Mouse (Mus musculus) neutrophil, adult 59 days (primary cell): ENCODE data around the gene Olfr10. TPM values are rescaled to one million over a fixed set of nuclear protein-coding genes. Genes with fewer than 3 reads are reported as not detected.

Experiments
- total RNA-seq, 2 experiments: library from RNA; stranded (reverse); gene quantifications; 1 replicate in 1 of 2; 2 replicates in 1 of 2; pipeline ENCODE4 v1.2.4; 2023

Gene Olfr10
- not detected for total RNA-seq

GRCm38 (mm10) chr11:49304441-49304840 is at the start of gene Olfr10:
Gene Olfr10 (plus strand): TSS chr11:49304741.

GRCm38 (mm10) chr11:49278222-49278621 is 26.3 kb upstream of the Olfr10 start, which contains the start of gene Olfr1393:
Gene Olfr1393 (plus strand): TSS chr11:49278304.

GRCm38 (mm10) chr11:49284982-49285381 is 19.6 kb upstream of the Olfr10 start, which contains the start of gene Olfr1392:
Gene Olfr1392 (plus strand): TSS chr11:49285282.

GRCm38 (mm10) chr11:49322442-49322841 is 17.9 kb downstream of the Olfr10 start, which contains the start of gene Olfr1391:
Gene Olfr1391 (plus strand): TSS chr11:49322742.

GRCm38 (mm10) chr11:49334888-49335287 is 30.3 kb downstream of the Olfr10 start, which contains the start of gene Olfr1390:
Gene Olfr1390 (plus strand): TSS chr11:49335188.

Other genes starting within 250 kb of the Olfr10 start
- gene Tgtp2, start 240.5 kb upstream of the Olfr10 start, total RNA-seq: 1 to 10 TPM in 1 of 2 experiments, not detected in 1; 1.3 TPM
- 10 to 100 TPM; 14.5 to 19.7 TPM for gene Ifi47, start 228.2 kb upstream of the Olfr10 start, total RNA-seq
- not detected for gene Olfr1396, start 189.9 kb upstream of the Olfr10 start, total RNA-seq
- not detected for gene Olfr1395, start 162.5 kb upstream of the Olfr10 start, total RNA-seq
- gene Olfr1394, start 150.4 kb upstream of the Olfr10 start, total RNA-seq: not detected
- 1 to 10 TPM; 1.2 to 1.6 TPM for gene Btnl9, start 117.6 kb upstream of the Olfr10 start, total RNA-seq
- gene Zfp62, start 101.4 kb upstream of the Olfr10 start, total RNA-seq: 10 to 100 TPM; 49.7 to 53.6 TPM
- 10 to 100 TPM; 85.1 to 92.1 TPM for gene Mgat1, start 60.5 kb upstream of the Olfr10 start, total RNA-seq
- gene Olfr1393, start 26.4 kb upstream of the Olfr10 start, total RNA-seq: under 1 TPM in 1 of 2 experiments, not detected in 1; 0.18 TPM
- gene Olfr1392, start 19.5 kb upstream of the Olfr10 start, total RNA-seq: under 1 TPM in 1 of 2 experiments, not detected in 1; 0.47 TPM
- gene Olfr1391, start 18.0 kb downstream of the Olfr10 start, total RNA-seq: not detected
- not detected for gene Olfr1390, start 30.4 kb downstream of the Olfr10 start, total RNA-seq
- not detected for gene Olfr1389, start 118.3 kb downstream of the Olfr10 start, total RNA-seq
- gene Olfr1388, start 131.9 kb downstream of the Olfr10 start, total RNA-seq: under 1 TPM; 0.24 to 0.27 TPM
- not detected for gene Olfr1387, start 150.6 kb downstream of the Olfr10 start, total RNA-seq
- not detected for gene Olfr1386, start 160.3 kb downstream of the Olfr10 start, total RNA-seq
- gene Olfr1385, start 184.3 kb downstream of the Olfr10 start, total RNA-seq: under 1 TPM in 1 of 2 experiments, not detected in 1; 0.11 TPM
- gene Olfr1384, start 202.0 kb downstream of the Olfr10 start, total RNA-seq: not detected
- not detected for gene Olfr1383, start 214.9 kb downstream of the Olfr10 start, total RNA-seq
- not detected for gene Olfr1382, start 223.5 kb downstream of the Olfr10 start, total RNA-seq
- not detected for gene Olfr1381, start 238.7 kb downstream of the Olfr10 start, total RNA-seq